Mouse (Mus musculus) G1E (cell line): ENCODE measurements at regions not wholly inside any gene's neighbourhood (a gene's known extent, or its start where the extent isn't known, plus 50 kb on each side); places are given as distances from the start of the nearest gene placed in this dataset.

Experiments
- CTCF ChIP-seq: IDR thresholded peaks from 2 replicates; pipeline ENCODE4 v1.5.1; 2012; ENCODE audit warnings: low read depth, low read length, inconsistent platforms, mixed read lengths
- GATA1 ChIP-seq: IDR thresholded peaks from 2 replicates; pipeline ENCODE4 v1.6.1; 2012; ENCODE audit warnings: borderline replicate concordance, low read length, inconsistent platforms, mixed read lengths

- TF ChIP-seq GATA1 (no peak), CTCF (no peak)
Measured at GRCm38 (mm10) chr2:45184704-45185620, 67.8 kb upstream of the Zeb2 start.
